Mouse (Mus musculus): Measurements from ENCODE around the gene Lhfpl5. TPM values are rescaled to one million over a fixed set of nuclear protein-coding genes. Genes with fewer than 3 reads are reported as not detected.
A peak's percentile ranks its signal among the peaks of the same experiment; 100 is the strongest.
"Not testable (repeated sequence)": the region's sequence is repeated elsewhere in the genome, so short reads cannot be mapped to it uniquely, and the experiment has no call there.

Gene Lhfpl5
- polyA plus RNA-seq, 1 experiment: not detected

DNA sequence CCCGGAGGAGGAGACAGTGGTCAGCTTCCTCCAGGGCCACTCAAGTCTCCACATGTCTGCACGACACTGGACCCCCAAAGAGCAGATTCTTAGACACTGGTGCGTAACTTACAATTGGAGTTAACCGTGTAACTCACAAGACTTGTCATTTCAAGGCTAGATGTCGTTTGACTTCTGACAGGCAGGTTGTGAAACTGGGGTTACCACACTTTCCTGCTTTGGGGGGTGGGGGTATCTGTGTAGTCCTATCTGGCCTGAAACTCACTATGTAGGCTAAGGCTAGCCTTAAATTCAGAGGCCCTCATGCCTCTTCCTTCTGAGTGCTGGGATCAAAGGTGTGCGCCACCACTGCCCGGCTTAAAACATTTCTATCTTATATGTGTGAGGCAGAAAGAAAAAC, 42.9 kb upstream of the Lhfpl5 start:
- Histone ChIP-seq H3K4me1 (ENCODE audit: control insufficient read depth, insufficient read depth, insufficient read length) (peaks cover 4% of the 10 kb centered on the region; the same call in 1 of the 2 replicates), H3K27ac (ENCODE audit: insufficient read depth, low read length) (no peak overlapping the region), H3K27me3 (ENCODE audit: control insufficient read depth, insufficient read depth, low read length) (no peaks in the 10 kb centered on the region), H3K4me3 (ENCODE audit: extremely low read depth, insufficient read depth, insufficient read length) (no peak overlapping the region), H3K36me3 (ENCODE audit: control insufficient read depth, insufficient read depth, low read length) (no peaks in the 10 kb centered on the region)
- TF ChIP-seq POLR2A (IDR thresholded peaks at IDR 0.05; ENCODE audit: low read depth, low read length) (no peak), CTCF (IDR thresholded peaks at IDR 0.05; ENCODE audit: extremely low read depth, insufficient read depth, insufficient read length, insufficient replicate concordance) (no peak)
- 81% methylated on average over 7 of the region's 7 CpGs for WGBS
- no peak for DNase-seq (ENCODE audit: low read depth in 1 of 2, low spot score in 2 of 2)

- no peak for DNase-seq (ENCODE audit: low read depth in 1 of 2, low spot score in 2 of 2)
- 94% methylated on average over 13 of the region's 13 CpGs for WGBS
- no peaks in the 10 kb centered on the region for H3K4me1 ChIP-seq (ENCODE audit: control insufficient read depth, insufficient read depth, insufficient read length)
- TF ChIP-seq CTCF (IDR thresholded peaks at IDR 0.05; ENCODE audit: extremely low read depth, insufficient read depth, insufficient read length, insufficient replicate concordance) (no peak), POLR2A (IDR thresholded peaks at IDR 0.05; ENCODE audit: low read depth, low read length) (no peak)
- H3K4me3 ChIP-seq (ENCODE audit: extremely low read depth, insufficient read depth, insufficient read length): no peak overlapping the region
- H3K27me3 ChIP-seq (ENCODE audit: control insufficient read depth, insufficient read depth, low read length): no peaks in the 10 kb centered on the region
- H3K27ac ChIP-seq (ENCODE audit: insufficient read depth, low read length): no peak overlapping the region
- H3K36me3 ChIP-seq (ENCODE audit: control insufficient read depth, insufficient read depth, low read length): no peaks in the 10 kb centered on the region
Measured at GRCm38 (mm10) chr17:28533327-28533726, 42.1 kb upstream of the Lhfpl5 start.

GRCm38 (mm10) chr17:28537881-28538280, 37.6 kb upstream of the Lhfpl5 start:
- no peak for DNase-seq (ENCODE audit: low read depth in 1 of 2, low spot score in 2 of 2)
- H3K36me3 ChIP-seq (ENCODE audit: control insufficient read depth, insufficient read depth, low read length): no peaks in the 10 kb centered on the region
- no peaks in the 10 kb centered on the region for H3K27me3 ChIP-seq (ENCODE audit: control insufficient read depth, insufficient read depth, low read length)
- H3K4me1 ChIP-seq (ENCODE audit: control insufficient read depth, insufficient read depth, insufficient read length): no peaks in the 10 kb centered on the region
- H3K27ac ChIP-seq (ENCODE audit: insufficient read depth, low read length): no peak overlapping the region
- WGBS: 64% methylated on average over 12 of the region's 12 CpGs
- no peak for TF ChIP-seq POLR2A (IDR thresholded peaks at IDR 0.05; ENCODE audit: low read depth, low read length)
- TF ChIP-seq CTCF (IDR thresholded peaks at IDR 0.05; ENCODE audit: extremely low read depth, insufficient read depth, insufficient read length, insufficient replicate concordance): no peak
- no peak overlapping the region for H3K4me3 ChIP-seq (ENCODE audit: extremely low read depth, insufficient read depth, insufficient read length)

DNA sequence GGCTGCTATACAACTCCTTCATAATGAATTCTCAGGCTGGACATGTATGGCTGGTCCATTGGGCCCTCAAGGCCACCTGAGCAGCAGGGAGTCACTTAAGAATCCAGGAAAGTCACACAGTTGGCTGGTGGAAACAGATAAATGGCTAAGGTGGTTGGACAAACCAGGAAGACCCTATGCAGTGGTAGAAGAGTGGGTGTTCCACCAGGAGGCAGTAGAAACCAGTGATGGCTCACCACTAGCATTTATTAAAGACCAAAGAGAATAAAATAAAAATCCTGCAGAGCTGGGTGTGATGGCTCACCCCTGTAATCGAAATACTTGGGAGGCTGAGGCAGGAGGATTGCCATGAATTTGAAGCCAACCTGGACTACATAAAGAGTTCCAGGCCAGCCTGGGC, 28.5 kb upstream of the Lhfpl5 start:
- H3K4me3 ChIP-seq (ENCODE audit: extremely low read depth, insufficient read depth, insufficient read length): no peak overlapping the region
- no peaks in the 10 kb centered on the region for H3K27me3 ChIP-seq (ENCODE audit: control insufficient read depth, insufficient read depth, low read length)
- DNase-seq (ENCODE audit: low read depth in 1 of 2, low spot score in 2 of 2): peak in 1 of 2 experiments; percentile 16
- H3K4me1 ChIP-seq (ENCODE audit: control insufficient read depth, insufficient read depth, insufficient read length): no peaks in the 10 kb centered on the region
- 75% methylated on average over 1 of the region's 1 CpGs for WGBS
- no peak for TF ChIP-seq POLR2A (IDR thresholded peaks at IDR 0.05; ENCODE audit: low read depth, low read length)
- TF ChIP-seq CTCF (IDR thresholded peaks at IDR 0.05; ENCODE audit: extremely low read depth, insufficient read depth, insufficient read length, insufficient replicate concordance): no peak
- no peak overlapping the region for H3K27ac ChIP-seq (ENCODE audit: insufficient read depth, low read length)
- no peaks in the 10 kb centered on the region for H3K36me3 ChIP-seq (ENCODE audit: control insufficient read depth, insufficient read depth, low read length)

- Histone ChIP-seq H3K4me3 (ENCODE audit: extremely low read depth, insufficient read depth, insufficient read length) (no peak overlapping the region), H3K36me3 (ENCODE audit: control insufficient read depth, insufficient read depth, low read length) (no peaks in the 10 kb centered on the region), H3K27me3 (ENCODE audit: control insufficient read depth, insufficient read depth, low read length) (no peaks in the 10 kb centered on the region), H3K27ac (ENCODE audit: insufficient read depth, low read length) (no peak overlapping the region), H3K4me1 (ENCODE audit: control insufficient read depth, insufficient read depth, insufficient read length) (no peaks in the 10 kb centered on the region)
- no peak for TF ChIP-seq POLR2A (IDR thresholded peaks at IDR 0.05; ENCODE audit: low read depth, low read length)
- 76% methylated on average over 11 of the region's 11 CpGs for WGBS
- no peak for DNase-seq (ENCODE audit: low read depth in 1 of 2, low spot score in 2 of 2)
Measured at GRCm38 (mm10) chr17:28548550-28548949, 26.9 kb upstream of the Lhfpl5 start.

DNA sequence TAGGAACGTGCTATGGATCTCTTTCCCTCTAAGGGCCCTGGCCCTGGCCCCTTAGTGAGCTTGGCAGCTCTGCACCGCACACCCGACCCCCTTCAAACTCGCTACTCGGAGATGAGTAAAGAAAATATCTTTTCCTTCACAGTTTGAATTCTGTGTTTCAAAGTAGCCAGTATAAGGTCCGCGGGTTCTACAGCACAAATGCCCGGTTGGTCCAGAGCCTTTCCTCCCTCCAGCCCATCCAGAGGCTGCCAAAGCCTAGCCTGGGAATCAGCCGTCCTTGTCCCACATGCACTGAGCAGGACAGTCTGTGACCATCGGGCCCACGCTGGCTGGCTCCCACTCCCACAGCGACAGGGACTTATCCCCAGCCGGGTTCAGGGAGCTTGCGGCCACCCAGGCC, 26.3 kb upstream of the Lhfpl5 start, which contains the start of gene Clpsl2:
TSS of gene Clpsl2 (plus strand) at position 301 of the 400 bp plus-strand sequence.
- DNase-seq (ENCODE audit: low read depth in 1 of 2, low spot score in 2 of 2): no peak
- H3K4me1 ChIP-seq (ENCODE audit: control insufficient read depth, insufficient read depth, insufficient read length): no peaks in the 10 kb centered on the region
- H3K27me3 ChIP-seq (ENCODE audit: control insufficient read depth, insufficient read depth, low read length): no peaks in the 10 kb centered on the region
- no peaks in the 10 kb centered on the region for H3K36me3 ChIP-seq (ENCODE audit: control insufficient read depth, insufficient read depth, low read length)
- no peak within 1 kb of the TSS for H3K27ac ChIP-seq (ENCODE audit: insufficient read depth, low read length)
- H3K4me3 ChIP-seq (ENCODE audit: extremely low read depth, insufficient read depth, insufficient read length): no peak within 1 kb of the TSS
- no peak for TF ChIP-seq CTCF (IDR thresholded peaks at IDR 0.05; ENCODE audit: extremely low read depth, insufficient read depth, insufficient read length, insufficient replicate concordance)
- no peak for TF ChIP-seq POLR2A (IDR thresholded peaks at IDR 0.05; ENCODE audit: low read depth, low read length)
- WGBS: 83% methylated on average over 14 of the region's 14 CpGs

GRCm38 (mm10) chr17:28553040-28553793, 22.2 kb upstream of the Lhfpl5 start:
- no peak overlapping the region for H3K4me3 ChIP-seq (ENCODE audit: extremely low read depth, insufficient read depth, insufficient read length)
- H3K4me1 ChIP-seq (ENCODE audit: control insufficient read depth, insufficient read depth, insufficient read length): no peaks in the 10 kb centered on the region
- TF ChIP-seq POLR2A (IDR thresholded peaks at IDR 0.05; ENCODE audit: low read depth, low read length): no peak
- TF ChIP-seq CTCF (IDR thresholded peaks at IDR 0.05; ENCODE audit: extremely low read depth, insufficient read depth, insufficient read length, insufficient replicate concordance): peak; percentile 92
- no peaks in the 10 kb centered on the region for H3K36me3 ChIP-seq (ENCODE audit: control insufficient read depth, insufficient read depth, low read length)
- WGBS: 20% methylated on average over 14 of the region's 14 CpGs
- DNase-seq (ENCODE audit: low read depth in 1 of 2, low spot score in 2 of 2): peak; percentile 12 to 45
- no peak overlapping the region for H3K27ac ChIP-seq (ENCODE audit: insufficient read depth, low read length)
- no peaks in the 10 kb centered on the region for H3K27me3 ChIP-seq (ENCODE audit: control insufficient read depth, insufficient read depth, low read length)

- DNase-seq (ENCODE audit: low read depth in 1 of 2, low spot score in 2 of 2); H3K4me1 ChIP-seq (ENCODE audit: control insufficient read depth, insufficient read depth, insufficient read length); H3K27ac ChIP-seq (ENCODE audit: insufficient read depth, low read length); H3K27me3 ChIP-seq (ENCODE audit: control insufficient read depth, insufficient read depth, low read length); H3K36me3 ChIP-seq (ENCODE audit: control insufficient read depth, insufficient read depth, low read length); H3K4me3 ChIP-seq (ENCODE audit: extremely low read depth, insufficient read depth, insufficient read length): not testable (repeated sequence)
- 90% methylated on average over 4 of the region's 4 CpGs for WGBS
Measured at GRCm38 (mm10) chr17:28554021-28554420, 21.4 kb upstream of the Lhfpl5 start.
